Mouse (Mus musculus) G1E (cell line): ENCODE measurements around the gene Dok1. TPM values are rescaled to one million over a fixed set of nuclear protein-coding genes. Genes with fewer than 3 reads are reported as not detected.
A peak's percentile ranks its signal among the peaks of the same experiment; 100 is the strongest.

Source experiments
- ATAC-seq: 2 replicates; pipeline ENCODE4 v1.8.0; 2016; ENCODE audit warnings: mild to moderate bottlenecking; ENCODE audit not compliant: insufficient number of reproducible peaks, poor library complexity, low FRiP score, severe bottlenecking; ENCODE audit errors: extremely low read depth
- DNase-seq: peaks from one replicate; pipeline ENCODE4 v3.0.0; 2012; ENCODE audit warnings: low spot score
- H3K27me3 ChIP-seq: 2 replicates; pipeline ENCODE4 v1.6.1; 2012; ENCODE audit warnings: mild to moderate bottlenecking, low read length, inconsistent platforms; ENCODE audit not compliant: insufficient read depth
- H3K36me3 ChIP-seq: replicated peaks from 2 replicates; pipeline ENCODE3; 2012; ENCODE audit warnings: mild to moderate bottlenecking, inconsistent platforms
- H3K4me1 ChIP-seq: 2 replicates; pipeline ENCODE4 v1.6.1; 2012; ENCODE audit warnings: low read depth, low read length, inconsistent platforms, mixed read lengths; ENCODE audit not compliant: insufficient read depth
- H3K4me3 ChIP-seq: 2 replicates; pipeline ENCODE4 v1.5.1; 2012; ENCODE audit warnings: low read depth, mild to moderate bottlenecking, inconsistent platforms, low read length, moderate library complexity, mixed read lengths
- H3K9me3 ChIP-seq: replicated peaks from 2 replicates; pipeline ENCODE4 v1.6.1; 2012; ENCODE audit warnings: inconsistent platforms
- CTCF ChIP-seq: IDR thresholded peaks from 2 replicates; pipeline ENCODE4 v1.5.1; 2012; ENCODE audit warnings: low read depth, low read length, inconsistent platforms, mixed read lengths
- GATA1 ChIP-seq: IDR thresholded peaks from 2 replicates; pipeline ENCODE4 v1.6.1; 2012; ENCODE audit warnings: borderline replicate concordance, low read length, inconsistent platforms, mixed read lengths
- GATA2 ChIP-seq: IDR thresholded peaks from 2 replicates; pipeline ENCODE4 v1.6.1; 2012; ENCODE audit warnings: low read depth, low read length, inconsistent platforms, borderline replicate concordance
- POLR2AphosphoS5 ChIP-seq: IDR thresholded peaks from 2 replicates; pipeline ENCODE4 v1.6.1; 2012; ENCODE audit warnings: low read depth, low read length, inconsistent platforms; ENCODE audit not compliant: insufficient replicate concordance
- TAL1 ChIP-seq: conservative IDR thresholded peaks from 2 replicates; pipeline ENCODE4 v1.6.1; 2012; ENCODE audit warnings: low read depth, low read length, inconsistent platforms, mixed read lengths
- polyA plus RNA-seq: library from polyadenylated mRNA; stranded (reverse); fragments of >175 nt; gene quantifications from 2 replicates; pipeline ENCODE4 v1.2.3, GENCODE M21; 2012
- total RNA-seq, 2 experiments: library from RNA; stranded (forward) in 1 of 2; stranded (reverse) in 1 of 2; fragments of 200-1000 nt in 1 of 2; fragments of >200 nt in 1 of 2; fragmentation: Nextera tagmentation in 1 of 2; gene quantifications; 2 replicates each; pipeline ENCODE4 v1.2.3; 2014 to 2017

Dok1 gene
- total and polyA plus RNA-seq, 3 experiments, result 7.8 to 82.5 (median 28.4) TPM

DNA sequence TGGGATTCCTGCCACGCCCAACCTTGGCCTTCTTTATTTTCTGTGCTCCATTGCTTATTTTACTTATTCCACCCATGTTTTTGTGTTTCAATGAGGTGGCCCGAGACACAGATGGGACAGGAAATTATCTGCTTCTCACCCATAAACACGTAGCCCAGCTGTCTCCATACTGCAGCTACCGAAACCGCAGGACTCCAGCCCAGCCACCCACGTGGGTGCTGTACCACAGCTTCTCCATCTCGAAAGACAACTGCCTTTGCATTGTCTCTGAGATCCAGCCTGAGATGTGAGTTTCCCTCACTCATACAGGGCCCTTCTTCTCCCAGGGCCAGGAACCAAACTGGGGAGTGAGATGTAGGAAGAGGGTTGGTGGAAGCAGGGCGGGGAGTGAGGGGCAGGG, 32.7 kb upstream of the Dok1 start:
- no peak for ATAC-seq
- TF ChIP-seq TAL1 (no peak), GATA1 (no peak), GATA2 (no peak), CTCF (no peak), POLR2AphosphoS5 (no peak)
- DNase-seq, result no peak
- no peak overlapping the region for H3K4me3 ChIP-seq
- peaks cover 22% of the 10 kb centered on the region; the same call in 1 of the 2 replicates for H3K27me3 ChIP-seq
- no peaks in the 10 kb centered on the region for H3K4me1 ChIP-seq
- H3K9me3 ChIP-seq, result peaks cover 29% of the 10 kb centered on the region
- peaks cover 38% of the 10 kb centered on the region for H3K36me3 ChIP-seq

DNA sequence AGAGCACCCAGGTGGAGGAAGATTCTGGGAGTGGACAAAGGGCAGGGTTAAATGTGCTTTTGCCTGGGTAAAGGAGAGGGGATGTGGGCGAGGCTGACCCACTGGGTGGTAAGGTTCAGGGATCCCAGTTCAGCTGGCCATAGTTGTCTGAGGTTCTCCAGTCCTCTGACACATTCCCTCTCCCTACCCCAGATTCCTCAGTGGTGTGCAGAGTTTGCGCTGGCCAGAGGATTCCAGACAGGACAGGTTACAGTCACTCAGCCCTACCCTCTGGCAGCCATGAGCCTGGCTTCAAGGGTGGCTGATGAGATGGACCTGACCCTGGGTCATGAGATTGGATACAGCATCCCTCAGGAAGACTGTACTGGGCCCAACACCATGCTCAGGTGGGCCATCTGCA, 25.5 kb upstream of the Dok1 start:
- no peaks in the 10 kb centered on the region for H3K27me3 ChIP-seq
- no peak overlapping the region for H3K4me3 ChIP-seq
- peaks cover 75% of the 10 kb centered on the region for H3K36me3 ChIP-seq
- ATAC-seq (no peak), DNase-seq (no peak)
- no peaks in the 10 kb centered on the region for H3K9me3 ChIP-seq
- no peak for TF ChIP-seq CTCF
- TF ChIP-seq POLR2AphosphoS5, result peak; percentile 79
- peaks cover 24% of the 10 kb centered on the region for H3K4me1 ChIP-seq

DNA sequence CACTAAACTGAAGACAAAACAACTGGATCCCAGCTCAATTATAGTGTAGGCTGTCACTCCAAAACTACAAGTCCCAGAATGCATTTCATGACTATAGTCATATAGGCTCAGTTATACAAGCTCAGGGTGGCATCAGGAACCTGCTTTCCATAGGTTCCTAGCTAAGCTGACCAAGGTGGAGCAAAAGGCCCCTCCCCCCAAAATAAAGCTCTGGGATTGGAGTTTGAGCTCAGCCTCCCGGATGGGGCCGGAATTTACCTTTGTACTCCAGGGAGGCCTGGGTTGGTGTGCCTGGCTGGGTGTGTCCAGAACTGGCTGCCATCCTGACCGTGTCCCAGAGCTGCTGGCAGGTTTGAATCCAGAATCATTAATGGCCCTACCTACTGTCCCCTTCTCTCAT, 24.5 kb upstream of the Dok1 start, which contains the start of gene Dqx1:
Gene Dqx1 (plus strand): TSS at position 55 of the 400 bp plus-strand sequence.
- Histone ChIP-seq H3K4me3 (peak within 1 kb of the TSS; percentile 17; the same call in 1 of the 2 replicates), H3K27me3 (no peaks in the 10 kb centered on the region), H3K9me3 (no peaks in the 10 kb centered on the region), H3K4me1 (peaks cover 33% of the 10 kb centered on the region), H3K36me3 (peaks cover 68% of the 10 kb centered on the region)
- TF ChIP-seq TAL1, result no peak
- TF ChIP-seq GATA2, result no peak
- no peak for TF ChIP-seq POLR2AphosphoS5
- TF ChIP-seq GATA1, result no peak
- ATAC-seq (no peak), DNase-seq (no peak)

DNA sequence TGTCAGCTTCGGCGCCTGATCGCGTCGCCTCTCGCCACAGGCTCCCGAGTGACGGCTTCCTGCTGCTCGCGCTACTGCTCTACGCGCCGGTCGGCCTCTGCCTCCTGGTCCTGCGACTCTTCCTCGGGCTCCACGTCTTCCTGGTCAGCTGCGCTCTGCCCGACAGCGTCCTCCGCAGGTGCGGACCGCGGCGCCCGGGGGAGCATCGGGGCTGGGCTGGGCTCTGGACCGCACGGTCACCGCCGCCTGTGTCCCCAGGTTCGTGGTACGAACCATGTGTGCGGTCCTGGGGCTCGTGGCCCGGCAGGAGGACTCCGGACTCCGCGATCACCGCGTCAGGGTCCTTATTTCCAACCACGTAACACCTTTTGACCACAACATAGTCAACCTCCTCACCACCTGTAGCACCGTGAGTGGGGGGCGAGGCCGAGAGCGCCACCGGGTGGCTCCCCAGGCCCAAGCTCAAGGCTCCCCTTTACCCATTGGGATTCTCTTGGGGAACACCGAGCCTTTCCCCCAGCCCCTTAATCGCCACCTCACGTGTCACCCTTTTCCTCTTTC, 21.7 kb upstream of the Dok1 start, which contains the start of gene Htra2:
Gene Htra2 (minus strand): TSS at position 403 of the 561 bp plus-strand sequence.
- ATAC-seq, result no peak

DNA sequence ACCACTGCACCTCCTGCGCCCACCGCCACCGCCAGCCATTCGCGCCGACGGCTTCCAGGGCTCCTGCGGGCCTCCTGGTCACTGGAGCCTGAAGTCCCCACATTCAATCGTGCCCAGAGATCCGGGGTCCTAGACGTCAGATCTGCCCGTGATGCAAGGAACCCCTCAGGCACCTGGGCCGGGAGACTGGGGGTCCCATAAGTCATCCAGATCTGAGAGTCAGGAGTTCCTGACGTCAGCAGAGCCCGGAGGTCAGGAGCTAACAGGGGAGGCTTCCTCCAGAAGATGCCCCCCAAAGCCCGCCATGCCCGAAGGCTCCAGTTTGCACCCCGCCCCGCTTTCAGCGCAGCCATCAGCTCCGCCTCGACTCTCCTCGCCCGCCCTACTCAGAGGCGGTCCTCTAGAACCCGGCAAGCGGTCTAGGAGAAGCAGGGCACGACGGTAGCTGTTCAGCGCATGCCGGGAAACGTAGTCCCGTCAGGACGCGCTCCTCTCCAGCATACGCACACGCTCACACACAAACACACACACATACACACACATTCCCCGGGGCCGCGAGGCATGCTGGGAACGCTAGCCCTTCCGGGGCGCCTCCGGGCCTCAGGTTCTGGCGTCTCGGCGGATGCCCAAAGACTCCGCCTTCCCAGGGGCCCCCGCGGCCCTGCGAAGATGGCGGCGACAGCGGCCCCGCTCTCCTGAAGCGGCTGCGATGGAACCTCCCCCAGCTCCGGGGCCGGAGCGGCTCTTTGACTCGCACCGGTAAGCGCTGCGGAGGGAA, 21.0 kb upstream of the Dok1 start, which contains the start of gene Aup1:
Gene Aup1 (plus strand): TSS at position 448 of the 778 bp plus-strand sequence.
- DNase-seq, result peak; percentile 99
- Histone ChIP-seq H3K36me3 (peaks cover 76% of the 10 kb centered on the region), H3K9me3 (no peaks in the 10 kb centered on the region), H3K27me3 (no peaks in the 10 kb centered on the region), H3K4me3 (peak within 1 kb of the TSS; percentile 95), H3K4me1 (peaks cover 60% of the 10 kb centered on the region)
- ATAC-seq, result peak; percentile 93
- TF ChIP-seq GATA2, result no peak
- no peak for TF ChIP-seq GATA1
- no peak for TF ChIP-seq POLR2AphosphoS5

More for the DNA sequence above, 21.7 kb upstream of the Dok1 start, which contains the start of gene Htra2:
- Histone ChIP-seq H3K9me3 (no peaks in the 10 kb centered on the region), H3K4me3 (peak within 1 kb of the TSS; percentile 95), H3K36me3 (peaks cover 76% of the 10 kb centered on the region), H3K27me3 (no peaks in the 10 kb centered on the region), H3K4me1 (peaks cover 54% of the 10 kb centered on the region)
- TF ChIP-seq GATA2 (no peak), TAL1 (no peak), CTCF (no peak), GATA1 (no peak), POLR2AphosphoS5 (no peak)
- no peak for DNase-seq

DNA sequence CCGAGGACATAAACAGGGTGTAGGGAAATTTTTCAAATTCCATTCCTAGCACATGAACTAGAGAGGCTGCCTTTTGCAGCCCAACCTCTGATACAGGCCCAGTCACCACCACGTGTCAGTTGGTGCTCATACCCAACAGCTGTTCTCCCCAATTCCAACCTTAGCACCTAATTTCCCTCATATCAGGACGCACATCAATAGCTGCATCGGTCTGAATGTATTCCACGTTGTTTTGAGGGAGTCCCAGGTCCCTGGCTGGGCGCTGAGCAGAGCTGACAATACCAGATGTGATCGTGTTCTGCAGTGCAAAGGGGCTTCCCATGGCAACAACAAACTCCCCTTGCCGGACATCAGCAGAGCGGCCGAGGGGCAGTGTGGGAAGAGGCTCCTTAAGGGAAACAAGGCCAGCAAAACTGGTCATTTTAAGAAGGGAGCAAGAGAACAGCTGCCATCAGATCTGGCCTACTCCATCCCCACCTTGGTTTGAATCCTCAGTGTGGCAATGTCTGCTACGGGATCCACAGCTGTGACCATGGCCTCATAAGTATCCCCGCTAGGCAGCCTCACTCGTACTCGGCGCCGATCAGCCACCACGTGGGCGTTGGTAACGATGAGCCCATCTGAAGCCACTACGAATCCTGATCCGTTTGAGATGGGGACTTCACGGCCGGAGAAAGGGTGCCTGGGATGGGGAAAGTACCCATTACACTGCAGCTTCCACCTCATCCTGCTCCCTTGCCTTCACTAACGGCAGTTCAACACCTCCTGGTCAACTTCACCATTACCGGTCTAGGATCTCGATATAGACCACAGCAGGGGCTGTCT, 20.1 kb upstream of the Dok1 start:
- TF ChIP-seq CTCF, result no peak
- peaks cover 67% of the 10 kb centered on the region for H3K36me3 ChIP-seq
- H3K4me3 ChIP-seq, result peak overlapping the region; percentile 95
- DNase-seq (peak; percentile 60), ATAC-seq (no peak)
- peaks cover 63% of the 10 kb centered on the region for H3K4me1 ChIP-seq
- no peaks in the 10 kb centered on the region; the same call in 1 of the 2 replicates for H3K27me3 ChIP-seq
- no peaks in the 10 kb centered on the region for H3K9me3 ChIP-seq
